Mouse (Mus musculus): ENCODE results near the gene Arap2. TPM values are rescaled to one million over a fixed set of nuclear protein-coding genes. Genes with fewer than 3 reads are reported as not detected.

Gene Arap2
- polyA plus RNA-seq, 1 experiment from 2014 or later = 2.1 TPM

DNA sequence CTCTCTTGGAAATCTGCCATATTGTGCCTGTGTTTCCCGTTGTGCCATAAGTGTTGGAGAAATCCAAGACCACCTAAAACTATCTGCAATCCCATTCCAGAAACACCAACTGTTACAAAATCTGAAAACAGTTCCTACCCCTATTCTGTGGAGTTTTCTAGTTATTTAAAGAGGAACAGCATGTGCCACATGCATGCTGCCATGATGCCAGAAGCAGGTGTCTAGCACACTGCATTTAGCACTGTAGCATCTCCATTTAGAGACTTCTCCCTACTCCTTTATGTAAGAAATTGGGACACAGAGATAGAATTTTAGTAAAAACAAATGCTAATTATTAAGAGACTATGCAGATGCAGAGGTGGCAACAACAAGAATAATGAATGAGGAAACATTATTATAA lies 102.8 kb downstream of the Arap2 start:
- WGBS = 77% methylated on average over 1 of the region's 1 CpGs
- Histone ChIP-seq H3K9me3 (no peaks in the 10 kb centered on the region), H3K36me3 (replicated peaks) (no peaks in the 10 kb centered on the region), H3K4me1 (no peaks in the 10 kb centered on the region), H3K27me3 (ENCODE audit: poor library complexity, severe bottlenecking) (no peaks in the 10 kb centered on the region), H3K4me3 (no peak overlapping the region), H3K27ac (no peak overlapping the region)
- DNase-seq (ENCODE audit: extremely low spot score, low spot score) = no peak

- no peak overlapping the region for H3K27ac ChIP-seq
- H3K27me3 ChIP-seq (ENCODE audit: poor library complexity, severe bottlenecking) = no peaks in the 10 kb centered on the region
- 77% methylated on average over 5 of the region's 5 CpGs for WGBS
- H3K4me1 ChIP-seq = no peaks in the 10 kb centered on the region
- H3K36me3 ChIP-seq (replicated peaks) = no peaks in the 10 kb centered on the region
- H3K4me3 ChIP-seq = no peak overlapping the region
- no peaks in the 10 kb centered on the region for H3K9me3 ChIP-seq
- DNase-seq (ENCODE audit: extremely low spot score, low spot score) = no peak
Measured at GRCm38 (mm10) chr5:62653924-62654323, 112.0 kb downstream of the Arap2 start.

- WGBS = 97% methylated on average over 4 of the region's 4 CpGs
- Histone ChIP-seq H3K4me1 (0 out of 2 replicates have a peak, but pooled peaks cover 5% of the 10 kb centered on the region), H3K9me3 (no peaks in the 10 kb centered on the region), H3K36me3 (replicated peaks) (no peaks in the 10 kb centered on the region), H3K27ac (no peak overlapping the region), H3K4me3 (no peak overlapping the region), H3K27me3 (ENCODE audit: poor library complexity, severe bottlenecking) (no peaks in the 10 kb centered on the region)
- no peak for DNase-seq (ENCODE audit: extremely low spot score, low spot score)
Measured at GRCm38 (mm10) chr5:62642330-62642729, 123.6 kb downstream of the Arap2 start.

DNA sequence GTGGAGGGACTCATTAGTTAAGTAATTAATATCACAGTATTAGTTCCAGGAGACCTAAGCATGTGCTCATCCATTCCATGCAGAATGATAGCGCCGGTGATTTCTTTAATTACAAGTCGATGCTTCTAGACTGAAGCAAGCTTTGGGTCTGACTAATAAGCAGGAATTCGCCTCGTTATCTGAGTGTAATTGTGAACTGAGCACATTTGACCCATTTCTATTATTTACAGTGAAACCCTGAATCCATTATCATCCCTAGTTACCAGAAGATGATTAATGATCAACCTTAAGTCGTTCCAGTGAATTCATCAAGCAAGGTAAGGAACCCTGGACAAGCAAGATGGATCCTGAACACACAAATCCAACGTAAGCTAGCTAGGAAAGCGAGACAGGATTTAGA lies 125.5 kb downstream of the Arap2 start:
- no peaks in the 10 kb centered on the region for H3K36me3 ChIP-seq (replicated peaks)
- no peak overlapping the region for H3K4me3 ChIP-seq
- 82% methylated on average over 8 of the region's 8 CpGs for WGBS
- no peak overlapping the region for H3K27ac ChIP-seq
- H3K9me3 ChIP-seq = no peaks in the 10 kb centered on the region
- DNase-seq (ENCODE audit: extremely low spot score, low spot score) = no peak
- 0 out of 2 replicates have a peak, but pooled peaks cover 5% of the 10 kb centered on the region for H3K4me1 ChIP-seq
- no peaks in the 10 kb centered on the region for H3K27me3 ChIP-seq (ENCODE audit: poor library complexity, severe bottlenecking)

DNA sequence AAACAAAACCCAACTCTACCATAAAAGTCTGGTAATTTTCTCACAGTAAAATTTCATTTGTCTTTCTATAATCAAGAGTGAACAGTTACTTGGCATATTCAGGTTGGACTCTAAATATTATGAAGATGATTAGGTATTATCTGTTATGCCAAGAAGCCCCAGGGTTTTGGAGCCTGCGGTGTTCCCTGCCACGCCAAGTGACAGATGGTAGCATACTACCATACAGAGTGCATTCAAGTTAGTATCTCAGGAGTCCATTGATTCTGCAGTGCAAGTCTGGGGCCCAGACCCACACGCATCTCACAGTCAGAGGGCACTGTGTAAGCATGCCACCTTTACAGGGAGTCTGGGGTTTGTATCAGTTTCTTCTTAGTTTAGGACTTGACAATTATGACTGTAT lies 129.6 kb downstream of the Arap2 start:
- Histone ChIP-seq H3K27ac (no peak overlapping the region), H3K27me3 (ENCODE audit: poor library complexity, severe bottlenecking) (no peaks in the 10 kb centered on the region), H3K4me1 (0 out of 2 replicates have a peak, but pooled peaks cover 5% of the 10 kb centered on the region), H3K9me3 (no peaks in the 10 kb centered on the region), H3K36me3 (replicated peaks) (no peaks in the 10 kb centered on the region), H3K4me3 (no peak overlapping the region)
- WGBS = 91% methylated on average over 3 of the region's 3 CpGs
- no peak for DNase-seq (ENCODE audit: extremely low spot score, low spot score)

- Histone ChIP-seq H3K27me3 (ENCODE audit: poor library complexity, severe bottlenecking) (no peaks in the 10 kb centered on the region), H3K4me3 (no peak overlapping the region), H3K9me3 (no peaks in the 10 kb centered on the region), H3K4me1 (no peaks in the 10 kb centered on the region), H3K36me3 (replicated peaks) (no peaks in the 10 kb centered on the region), H3K27ac (no peak overlapping the region)
- WGBS = 92% methylated on average over 5 of the region's 5 CpGs
- no peak for DNase-seq (ENCODE audit: extremely low spot score, low spot score)
Measured at GRCm38 (mm10) chr5:62628901-62629300, 137.1 kb downstream of the Arap2 start.

DNA sequence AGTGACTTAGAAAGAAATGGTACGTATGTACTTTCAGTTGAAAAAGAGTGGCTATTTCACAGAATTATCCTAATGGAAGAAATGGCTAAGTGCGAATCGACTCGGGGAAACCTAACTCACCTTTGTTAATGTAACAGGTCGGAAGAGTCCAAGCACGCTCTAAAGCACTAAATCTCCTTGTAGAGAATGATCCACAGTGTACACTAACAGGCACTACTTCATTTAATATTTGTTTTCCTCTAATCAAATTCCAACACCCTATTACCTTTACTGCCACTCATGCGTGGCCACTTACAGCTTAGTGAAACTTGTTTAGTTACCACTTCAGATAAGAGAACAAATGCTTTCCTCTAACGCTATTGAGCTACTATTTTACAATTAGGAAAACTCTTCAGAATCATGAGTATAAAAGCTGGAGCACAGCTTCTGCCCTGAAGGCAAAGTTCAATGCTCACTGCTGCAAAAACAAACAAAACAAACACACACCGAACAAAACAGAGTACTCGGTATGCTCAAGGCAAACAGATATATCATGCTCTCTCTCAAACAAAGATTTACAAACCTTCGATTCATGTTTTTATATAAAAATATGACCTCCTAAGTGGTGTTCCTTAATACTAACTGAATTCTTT lies 143.0 kb downstream of the Arap2 start:
- no peaks in the 10 kb centered on the region for H3K27me3 ChIP-seq (ENCODE audit: poor library complexity, severe bottlenecking)
- no peaks in the 10 kb centered on the region for H3K9me3 ChIP-seq
- no peak overlapping the region for H3K27ac ChIP-seq
- no peaks in the 10 kb centered on the region for H3K4me1 ChIP-seq
- H3K4me3 ChIP-seq = no peak overlapping the region
- 91% methylated on average over 11 of the region's 11 CpGs for WGBS
- H3K36me3 ChIP-seq (replicated peaks) = no peaks in the 10 kb centered on the region
- DNase-seq (ENCODE audit: extremely low spot score, low spot score) = no peak

- Histone ChIP-seq H3K9me3 (no peaks in the 10 kb centered on the region), H3K27me3 (ENCODE audit: poor library complexity, severe bottlenecking) (no peaks in the 10 kb centered on the region), H3K27ac (no peak overlapping the region), H3K4me3 (no peak overlapping the region), H3K36me3 (replicated peaks) (no peaks in the 10 kb centered on the region), H3K4me1 (no peaks in the 10 kb centered on the region)
- no peak for DNase-seq (ENCODE audit: extremely low spot score, low spot score)
Measured at GRCm38 (mm10) chr5:62618286-62618685, 147.7 kb downstream of the Arap2 start.

DNA sequence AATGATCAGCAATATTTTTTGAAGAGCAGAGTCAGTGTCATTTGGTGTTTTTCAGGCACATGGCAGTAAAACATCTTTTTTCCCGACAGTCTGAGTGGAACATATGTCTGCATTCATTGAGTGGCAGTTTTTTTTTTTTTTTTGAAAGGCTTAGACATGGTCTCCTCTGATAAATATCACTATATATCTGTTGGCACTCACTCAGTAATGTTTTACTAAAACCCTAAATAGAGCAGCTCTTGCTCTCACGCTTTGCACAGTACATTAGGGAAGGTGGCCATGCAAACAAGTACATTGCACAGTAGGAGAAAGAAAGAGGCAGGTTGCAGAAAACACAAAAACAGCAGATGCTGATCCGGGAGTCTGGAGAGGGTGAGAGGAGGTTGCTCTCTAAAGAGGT lies 154.0 kb downstream of the Arap2 start:
- no peak for DNase-seq (ENCODE audit: extremely low spot score, low spot score)
- 83% methylated on average over 3 of the region's 3 CpGs for WGBS

DNA sequence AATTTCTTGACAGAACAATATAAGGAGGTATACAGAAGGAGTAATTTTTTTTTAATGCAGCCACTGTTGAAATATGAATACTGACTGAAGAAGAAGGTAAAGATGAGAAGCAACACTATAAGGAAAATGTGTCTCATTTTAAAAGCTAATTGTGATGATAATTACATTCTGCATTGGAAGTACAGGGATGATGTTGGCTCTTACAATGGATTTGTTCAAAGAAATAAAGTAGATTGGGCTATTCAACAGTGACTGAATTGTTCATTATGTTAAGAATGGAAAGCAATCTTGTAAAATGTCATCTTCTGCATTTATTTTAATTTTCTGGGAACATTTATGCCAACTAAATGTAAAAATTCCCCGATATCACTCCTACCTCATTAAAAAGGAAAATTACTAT lies 178.6 kb downstream of the Arap2 start:
- no peaks in the 10 kb centered on the region for H3K27me3 ChIP-seq (ENCODE audit: poor library complexity, severe bottlenecking)
- no peaks in the 10 kb centered on the region for H3K9me3 ChIP-seq
- no peak overlapping the region for H3K4me3 ChIP-seq
- no peaks in the 10 kb centered on the region; the same call in 1 of the 2 replicates for H3K4me1 ChIP-seq
- 93% methylated on average over 1 of the region's 1 CpGs for WGBS
- no peak overlapping the region for H3K27ac ChIP-seq
- H3K36me3 ChIP-seq (replicated peaks) = no peaks in the 10 kb centered on the region
- no peak for DNase-seq (ENCODE audit: extremely low spot score, low spot score)

More for the DNA sequence above, 154.0 kb downstream of the Arap2 start:
- H3K9me3 ChIP-seq = no peaks in the 10 kb centered on the region
- H3K4me3 ChIP-seq = no peak overlapping the region
- H3K36me3 ChIP-seq (replicated peaks) = no peaks in the 10 kb centered on the region
- no peak overlapping the region for H3K27ac ChIP-seq
- H3K27me3 ChIP-seq (ENCODE audit: poor library complexity, severe bottlenecking) = no peaks in the 10 kb centered on the region
- H3K4me1 ChIP-seq = no peaks in the 10 kb centered on the region

GRCm38 (mm10) chr5:62582643-62583042 lies 183.3 kb downstream of the Arap2 start:
- 40% methylated on average over 2 of the region's 2 CpGs for WGBS
- DNase-seq (ENCODE audit: extremely low spot score, low spot score) = no peak
- no peak overlapping the region for H3K27ac ChIP-seq

DNA sequence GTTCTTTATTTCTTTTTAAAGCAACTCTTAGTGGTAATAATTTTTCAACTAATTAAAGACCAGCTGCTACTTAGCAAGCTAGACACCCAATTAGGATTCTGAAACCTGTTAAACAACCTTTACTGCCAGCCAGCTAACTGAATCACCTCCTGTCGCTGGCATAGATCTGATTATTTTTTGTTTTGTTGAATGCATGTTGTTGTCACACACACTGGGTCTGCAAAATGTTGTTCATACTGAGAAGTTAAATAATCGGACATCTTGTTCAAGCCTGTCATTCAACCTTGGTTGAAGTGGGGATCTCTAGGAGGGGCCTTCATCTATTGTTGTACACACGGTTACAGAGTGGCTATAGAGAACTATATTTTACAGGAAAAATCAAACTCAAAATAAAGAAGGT lies 184.3 kb downstream of the Arap2 start:
- DNase-seq (ENCODE audit: extremely low spot score, low spot score) = no peak
- Histone ChIP-seq H3K4me3 (no peak overlapping the region), H3K36me3 (replicated peaks) (no peaks in the 10 kb centered on the region), H3K9me3 (no peaks in the 10 kb centered on the region), H3K27me3 (ENCODE audit: poor library complexity, severe bottlenecking) (no peaks in the 10 kb centered on the region), H3K27ac (no peak overlapping the region), H3K4me1 (no peaks in the 10 kb centered on the region; the same call in 1 of the 2 replicates)
- WGBS = 69% methylated on average over 3 of the region's 3 CpGs

More at GRCm38 (mm10) chr5:62582643-62583042, 183.3 kb downstream of the Arap2 start:
- no peaks in the 10 kb centered on the region for H3K27me3 ChIP-seq (ENCODE audit: poor library complexity, severe bottlenecking)
- no peaks in the 10 kb centered on the region for H3K36me3 ChIP-seq (replicated peaks)
- H3K4me1 ChIP-seq = no peaks in the 10 kb centered on the region; the same call in 1 of the 2 replicates
- H3K4me3 ChIP-seq = no peak overlapping the region
- H3K9me3 ChIP-seq = no peaks in the 10 kb centered on the region

GRCm38 (mm10) chr5:62574336-62574844 lies 191.6 kb downstream of the Arap2 start:
- no peaks in the 10 kb centered on the region for H3K36me3 ChIP-seq (replicated peaks)
- H3K27ac ChIP-seq = no peak overlapping the region
- H3K4me1 ChIP-seq = no peaks in the 10 kb centered on the region
- DNase-seq (ENCODE audit: extremely low spot score, low spot score) = no peak
- H3K9me3 ChIP-seq = no peaks in the 10 kb centered on the region
- H3K27me3 ChIP-seq (ENCODE audit: poor library complexity, severe bottlenecking) = no peaks in the 10 kb centered on the region
- H3K4me3 ChIP-seq = no peak overlapping the region
- WGBS = 94% methylated on average over 3 of the region's 3 CpGs

All from forebrain, embryonic 10.5 days (tissue).